Mouse (Mus musculus) c-Kit-positive CD71-positive TER-119-positive erythroid progenitor cells, embryonic 14.5 days (primary cell): ENCODE measurements at regions not wholly inside any gene's neighbourhood (a gene's known extent, or its start where the extent isn't known, plus 50 kb on each side); places are given as distances from the start of the nearest gene placed in this dataset.
"Not testable (repeated sequence)": the region's sequence is repeated elsewhere in the genome, so short reads cannot be mapped to it uniquely, and the experiment has no call there.

ENCODE experiments used
- DNase-seq: peaks from one replicate; pipeline ENCODE4 v3.0.0-alpha.2; 2013; ENCODE audit warnings: low spot score

DNA sequence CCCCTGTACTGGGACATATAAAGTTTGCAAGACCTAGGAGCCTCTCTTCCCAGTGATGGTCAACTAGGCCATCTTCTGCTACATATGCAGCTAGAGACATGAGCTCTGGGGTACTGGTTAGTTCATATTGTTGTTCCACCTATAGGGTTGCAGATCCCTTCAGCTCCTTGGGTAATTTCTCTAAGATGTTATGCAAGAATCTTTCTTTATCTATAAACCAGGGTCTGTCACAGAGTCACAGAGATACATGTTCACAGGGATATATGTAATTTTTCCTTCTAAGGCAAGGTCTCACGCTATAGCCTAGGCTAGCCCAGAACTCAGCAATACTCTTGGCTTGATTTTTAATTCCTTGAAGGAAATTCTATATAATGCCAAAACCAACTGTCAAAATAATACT, 56.9 kb downstream of the Zfp36l1 start:
- DNase-seq: not testable (repeated sequence)

DNA sequence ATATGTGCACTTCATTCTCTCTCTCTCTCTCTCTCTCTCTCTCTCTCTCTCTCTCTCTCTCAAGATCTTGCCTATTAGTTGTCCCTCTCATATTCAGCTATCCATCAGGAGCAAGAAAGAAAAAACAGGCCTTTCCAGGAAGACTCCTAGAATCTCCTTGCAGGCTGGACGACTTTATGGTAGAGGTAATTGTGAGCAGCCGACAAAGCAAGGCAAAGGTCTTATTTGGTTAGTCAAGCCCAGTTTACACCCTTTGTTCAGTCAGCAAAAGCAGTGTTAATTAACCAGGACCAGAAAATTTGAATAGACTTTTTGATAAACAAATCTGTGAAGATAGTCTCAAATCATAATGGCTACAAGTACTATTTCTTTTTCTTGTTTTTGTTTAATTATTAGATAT, 57.4 kb downstream of the Zfp36l1 start:
- no peak for DNase-seq

DNA sequence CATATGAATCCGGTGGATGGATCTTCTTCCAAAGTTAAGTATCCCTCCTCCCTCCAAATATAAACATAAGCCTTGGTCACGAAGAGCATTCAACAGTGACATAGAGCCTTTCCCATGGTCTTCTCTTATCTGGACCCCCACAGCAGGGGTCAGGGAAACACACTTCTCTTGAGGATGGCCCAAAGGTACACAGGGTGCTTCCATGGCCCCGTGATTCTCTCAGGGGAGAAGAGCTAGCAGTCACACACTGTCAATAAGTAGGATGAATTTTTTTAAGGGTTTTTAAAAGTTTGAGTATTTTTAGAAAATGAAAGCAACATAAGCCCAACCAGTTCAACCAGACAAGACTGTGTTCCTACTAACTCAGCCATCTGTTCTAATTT, 58.2 kb downstream of the Zfp36l1 start:
- no peak for DNase-seq

DNA sequence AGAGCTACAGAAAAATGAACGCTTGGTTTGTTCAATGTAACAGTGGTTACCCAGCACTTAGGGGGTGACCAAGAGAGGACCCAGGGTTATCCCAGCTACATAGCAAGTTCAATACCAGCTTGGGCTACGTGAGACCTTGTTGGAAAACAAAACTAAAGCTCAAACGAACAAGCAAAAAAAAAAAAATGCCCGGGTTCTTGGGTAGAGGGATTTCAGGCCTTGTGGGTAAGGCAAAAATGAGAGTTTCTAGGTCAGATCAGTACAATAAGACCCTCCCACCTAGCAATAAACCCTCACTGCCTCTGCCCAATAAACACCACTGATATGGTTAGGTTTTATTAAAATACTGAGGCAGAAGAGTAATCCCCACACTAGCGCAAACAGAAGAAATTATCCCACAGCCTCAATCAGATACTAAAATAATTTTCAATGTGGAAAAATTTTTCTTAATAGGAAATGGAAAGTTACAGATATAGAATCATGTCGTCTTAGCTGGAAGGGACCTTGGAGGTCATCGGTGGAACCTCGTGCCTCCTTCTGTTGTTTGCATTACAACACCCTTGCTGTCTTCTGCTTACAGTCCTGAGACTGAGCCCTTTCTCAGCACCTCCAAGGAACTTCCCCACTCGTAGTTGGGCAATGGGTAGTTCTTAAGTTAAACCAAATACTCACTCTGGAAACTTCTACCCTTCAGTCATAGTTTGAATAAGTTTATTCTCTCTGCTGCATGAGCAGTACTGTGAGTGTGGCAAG, 58.7 kb downstream of the Zfp36l1 start:
- no peak for DNase-seq

DNA sequence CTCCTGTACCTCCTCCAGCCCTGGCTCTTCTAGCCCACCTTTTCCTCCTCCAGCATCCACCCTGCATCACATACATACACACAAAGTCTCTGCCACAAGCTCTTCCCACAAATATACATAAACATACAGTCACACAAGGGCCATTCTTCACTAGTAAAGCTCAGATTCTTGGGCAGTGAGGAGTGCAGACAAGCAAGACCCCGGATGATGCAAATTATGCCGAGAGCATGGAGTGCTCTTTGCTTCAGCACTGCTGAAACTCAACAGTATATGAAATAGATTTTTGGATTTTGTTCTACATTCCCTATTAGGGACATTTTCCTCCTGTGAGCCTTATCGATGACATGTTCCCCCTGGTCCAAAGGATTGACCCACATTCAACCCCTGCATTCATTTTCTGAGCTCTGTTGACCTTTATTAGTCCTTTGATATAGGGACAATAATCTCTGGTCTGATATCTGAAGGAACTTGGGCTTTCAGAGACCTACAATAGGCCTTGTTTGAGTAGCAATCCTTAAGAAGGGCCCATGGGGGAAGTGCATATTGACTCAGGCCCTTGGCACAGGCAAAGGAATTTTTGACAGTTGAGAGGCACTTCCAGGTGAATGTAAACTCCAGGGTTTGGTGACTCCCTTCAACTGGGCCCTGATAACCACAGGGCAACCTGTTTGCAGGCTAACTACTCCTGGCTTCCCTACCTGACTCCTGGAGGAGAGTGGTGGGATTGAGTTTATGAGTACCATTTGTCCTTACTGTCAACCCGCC, 64.4 kb downstream of the Zfp36l1 start:
- no peak for DNase-seq

DNA sequence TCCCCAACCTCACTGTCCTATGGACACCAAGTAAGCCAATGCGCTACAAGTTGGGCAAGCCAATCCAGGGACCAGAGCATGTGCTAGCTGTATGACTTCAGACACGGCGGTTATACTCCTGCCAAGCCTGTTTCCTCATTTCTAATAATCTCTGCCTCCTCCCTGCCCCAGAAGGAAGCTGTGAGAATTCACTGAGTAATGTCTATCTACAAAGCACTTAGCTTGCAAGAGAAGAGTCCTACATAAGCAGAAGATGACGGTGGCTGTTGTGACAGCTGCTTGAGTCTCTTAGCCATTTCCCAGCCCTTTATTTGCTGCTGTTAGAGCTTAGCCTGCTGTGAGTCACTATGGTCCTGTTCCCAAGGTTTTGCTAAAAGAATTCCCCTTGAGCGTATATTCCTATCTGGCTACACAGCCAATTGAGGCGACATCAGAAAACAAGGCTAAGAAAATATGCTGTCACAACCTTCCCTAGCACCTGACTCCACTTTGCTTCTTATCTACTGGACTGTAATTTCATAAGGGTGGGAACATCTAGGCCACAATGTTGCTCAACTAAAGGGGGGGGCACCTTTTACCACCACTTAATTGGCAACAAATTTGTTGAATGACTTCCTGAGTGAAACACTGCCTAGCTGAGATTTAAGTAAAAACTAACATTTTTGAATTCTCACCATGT, 66.0 kb downstream of the Zfp36l1 start:
- DNase-seq: no peak

DNA sequence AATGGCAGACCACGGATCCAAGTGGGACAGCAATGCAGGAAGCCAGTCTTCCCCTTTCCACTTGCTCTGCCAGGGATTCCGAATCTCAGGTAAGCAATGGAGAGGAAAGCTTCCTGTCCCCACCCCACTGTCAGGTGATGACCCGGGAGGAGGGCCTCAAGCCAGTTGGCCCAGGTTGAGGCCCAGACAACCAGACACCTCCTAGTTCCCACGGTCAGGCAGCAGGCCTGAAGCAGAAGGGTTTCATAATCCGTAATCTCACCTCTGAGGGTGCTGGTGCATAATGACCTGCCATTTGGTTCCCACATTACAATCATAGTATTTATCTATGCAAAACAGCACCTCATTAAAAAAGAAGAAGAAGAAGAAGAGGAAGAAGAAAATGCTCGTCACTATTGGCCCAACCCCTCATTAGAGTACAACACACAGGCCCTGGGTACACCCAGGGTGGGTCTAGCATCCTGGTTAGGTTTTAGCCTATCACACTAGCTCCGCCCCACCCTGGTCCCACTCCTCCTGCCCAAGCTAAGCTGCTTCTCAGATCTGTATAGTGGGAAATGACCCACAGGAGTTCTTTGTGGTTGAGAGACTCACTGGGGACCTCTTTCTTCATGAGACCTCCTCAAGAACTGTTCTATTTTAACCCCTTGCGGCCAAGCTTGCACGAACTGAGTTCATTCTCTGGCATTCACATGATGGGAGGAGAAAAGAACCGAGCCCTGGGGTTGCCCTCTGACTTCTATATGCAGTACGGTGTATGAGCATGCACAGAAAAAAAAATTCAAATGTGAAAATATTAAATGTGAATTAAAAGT, 71.1 kb downstream of the Zfp36l1 start:
- no peak for DNase-seq

DNA sequence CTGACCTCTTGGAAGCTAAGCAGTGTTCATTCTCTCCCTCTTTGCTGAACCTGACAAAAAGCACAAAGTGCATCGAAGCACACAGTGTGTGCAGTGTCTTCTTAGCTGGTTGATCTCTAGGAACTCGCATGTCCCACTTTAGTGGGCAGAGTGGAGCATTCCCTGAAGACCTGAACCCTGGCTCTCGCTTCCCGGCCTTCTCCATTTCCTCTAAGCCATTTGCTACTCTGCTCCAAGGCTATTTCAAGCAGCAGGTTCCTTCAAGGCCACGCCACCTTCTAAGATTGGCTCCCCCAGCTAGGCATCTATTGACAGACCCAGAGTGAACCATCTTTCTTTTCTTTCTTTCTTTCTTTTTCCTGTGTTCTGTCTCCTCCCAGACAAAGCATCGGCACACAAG, 71.8 kb downstream of the Zfp36l1 start:
- DNase-seq: no peak

DNA sequence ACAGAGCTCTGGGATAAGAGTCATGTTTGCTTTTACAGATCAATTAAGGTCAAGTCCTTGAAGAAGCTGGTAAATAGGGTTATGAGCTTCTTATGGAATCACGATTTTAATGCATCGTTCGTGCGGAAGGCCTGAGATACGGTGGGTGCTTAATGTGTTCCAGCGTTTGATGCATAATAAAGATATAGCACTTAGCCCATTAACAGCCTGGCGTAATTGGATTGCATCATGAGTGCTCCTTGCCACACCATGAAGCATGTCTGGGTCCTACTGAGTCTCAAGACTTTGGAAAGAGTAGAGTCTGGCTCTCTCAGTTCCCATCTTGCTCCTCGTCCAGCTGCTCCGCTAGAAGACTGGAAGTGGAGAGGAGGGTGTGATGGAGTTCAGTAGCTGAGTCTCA, 72.6 kb downstream of the Zfp36l1 start:
- no peak for DNase-seq

DNA sequence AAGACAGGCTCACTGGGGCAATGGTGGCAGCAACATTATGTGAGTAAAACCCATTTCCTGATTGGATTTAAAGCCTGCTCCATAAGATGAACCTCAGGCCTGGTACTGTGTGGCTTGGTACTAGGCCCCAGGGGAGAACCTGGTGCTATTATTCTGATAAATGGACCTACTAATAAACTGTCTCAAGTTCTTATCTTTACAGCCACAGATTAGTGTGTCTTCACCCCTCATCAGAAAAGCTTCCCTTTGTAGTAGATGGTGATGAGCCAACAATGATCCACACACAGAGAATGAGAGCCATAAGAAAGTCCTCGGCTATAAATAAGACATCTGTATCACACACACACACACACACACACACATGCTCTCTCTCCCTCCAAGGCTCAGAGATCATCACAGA, 73.7 kb downstream of the Zfp36l1 start:
- DNase-seq: no peak

DNA sequence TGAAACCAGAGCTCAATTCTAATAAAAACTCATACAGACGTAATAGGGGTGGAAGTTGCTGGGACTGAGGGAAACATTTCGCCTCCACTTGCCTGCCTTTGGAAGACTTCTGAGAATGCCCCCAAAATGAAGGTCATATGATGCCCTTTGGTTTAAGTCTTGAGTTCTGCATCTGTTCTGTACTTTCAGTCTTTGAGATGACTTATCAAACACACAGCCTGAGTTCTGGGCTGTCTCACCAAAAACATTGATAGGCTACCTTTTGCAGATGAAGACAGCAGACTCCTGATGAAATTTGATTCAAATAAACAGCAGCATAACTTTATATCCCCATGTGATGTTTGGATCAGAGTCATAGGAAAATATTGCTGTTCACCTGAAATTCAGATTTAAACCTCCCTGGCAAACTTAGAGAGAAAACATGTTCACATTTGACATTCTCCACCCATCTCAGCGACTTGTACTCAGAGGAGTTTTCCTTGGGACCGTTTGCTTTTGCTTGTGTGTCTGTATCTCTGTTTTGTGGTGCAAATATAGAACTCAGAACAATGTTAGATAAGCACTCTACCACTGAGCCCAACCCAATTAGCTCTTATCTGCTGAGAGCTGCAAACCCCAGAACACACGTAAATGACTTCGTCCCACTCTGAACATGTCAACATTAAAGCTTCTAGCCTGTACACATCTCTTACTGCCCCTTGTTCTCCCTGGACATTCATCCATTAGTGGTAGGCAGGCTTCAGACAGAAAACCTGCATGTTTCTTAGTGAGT, 77.1 kb downstream of the Zfp36l1 start:
- peak; percentile 62 for DNase-seq

DNA sequence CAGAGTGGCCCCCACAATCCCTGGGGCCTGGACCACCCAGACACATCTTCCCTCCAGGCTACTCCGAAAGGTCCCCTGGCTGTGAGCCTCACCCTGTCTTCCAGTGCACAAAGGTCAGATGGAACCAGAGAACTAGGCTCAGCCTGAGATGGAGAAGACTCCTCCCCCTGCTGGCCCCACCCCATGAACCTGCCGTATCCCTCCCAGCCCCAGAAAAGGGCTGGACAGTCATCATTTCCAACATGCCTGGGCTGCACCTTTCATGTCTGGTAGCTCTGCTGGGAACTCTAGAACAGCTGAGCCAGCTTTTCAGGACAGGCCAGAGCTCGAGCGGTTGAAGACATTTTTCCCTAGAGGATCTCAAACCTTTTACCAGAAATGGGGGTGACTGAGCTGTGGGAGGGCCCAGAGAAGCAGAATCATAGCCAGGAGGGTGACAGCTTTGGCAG, 77.8 kb downstream of the Zfp36l1 start:
- DNase-seq: peak; percentile 50

DNA sequence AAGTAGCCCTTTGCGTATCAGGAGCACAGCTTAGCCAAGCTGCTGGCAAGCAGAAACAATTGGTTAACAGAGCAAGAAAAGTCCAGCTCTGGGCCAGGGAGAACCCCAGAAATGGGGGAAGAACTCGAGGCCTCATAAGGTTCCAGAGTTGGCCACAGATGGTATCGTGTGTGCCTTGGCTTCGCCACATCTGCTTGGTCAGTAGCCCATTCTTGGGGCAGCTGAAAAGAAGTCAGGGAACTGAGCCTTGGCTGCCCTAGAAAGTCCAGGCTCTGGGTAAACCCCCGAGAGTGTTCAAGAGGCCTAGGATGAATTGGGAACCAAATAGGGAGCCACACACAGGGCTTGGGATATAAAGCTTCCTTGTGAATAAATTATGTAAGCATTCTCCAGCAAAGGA, 78.7 kb downstream of the Zfp36l1 start:
- DNase-seq: no peak

DNA sequence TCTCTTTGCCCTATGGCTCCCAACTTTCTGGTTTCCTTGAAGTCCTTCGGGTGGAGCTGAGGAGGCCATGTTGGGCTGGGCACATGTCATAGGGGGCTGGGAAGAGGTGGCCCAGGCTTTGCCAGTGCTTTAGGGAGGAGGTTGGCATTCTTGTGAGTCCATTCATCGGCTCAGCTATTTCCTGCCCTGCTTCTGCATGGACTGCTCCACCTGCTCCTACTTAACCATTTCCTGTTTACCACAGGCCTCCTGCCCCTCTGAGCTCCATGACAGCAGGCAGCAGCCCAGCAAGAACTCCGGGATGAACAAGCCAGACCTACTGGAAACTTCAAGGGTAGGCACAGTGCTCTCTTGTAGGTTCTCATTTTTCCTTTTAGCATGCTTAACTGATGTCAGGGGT, 80.3 kb downstream of the Zfp36l1 start:
- no peak for DNase-seq

DNA sequence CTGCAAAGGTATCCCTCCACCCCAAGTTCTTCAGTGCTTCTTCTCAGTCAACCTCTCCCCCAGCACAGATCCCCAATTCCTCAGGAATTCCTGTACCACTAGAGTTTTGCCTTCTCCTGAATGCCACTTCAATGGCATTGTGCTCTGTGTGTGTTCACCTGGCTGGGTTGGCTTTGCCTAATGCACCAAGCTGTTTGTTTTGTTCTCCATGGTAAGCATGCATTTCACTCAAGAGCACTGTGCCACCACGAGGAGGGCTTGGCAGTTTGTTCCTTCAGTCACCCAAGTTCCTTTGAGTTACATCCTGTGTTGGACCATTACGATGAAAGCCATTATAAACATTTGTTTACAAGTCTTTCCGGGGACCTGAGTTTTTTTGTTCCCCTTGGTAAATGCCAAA, 84.5 kb downstream of the Zfp36l1 start:
- no peak for DNase-seq

DNA sequence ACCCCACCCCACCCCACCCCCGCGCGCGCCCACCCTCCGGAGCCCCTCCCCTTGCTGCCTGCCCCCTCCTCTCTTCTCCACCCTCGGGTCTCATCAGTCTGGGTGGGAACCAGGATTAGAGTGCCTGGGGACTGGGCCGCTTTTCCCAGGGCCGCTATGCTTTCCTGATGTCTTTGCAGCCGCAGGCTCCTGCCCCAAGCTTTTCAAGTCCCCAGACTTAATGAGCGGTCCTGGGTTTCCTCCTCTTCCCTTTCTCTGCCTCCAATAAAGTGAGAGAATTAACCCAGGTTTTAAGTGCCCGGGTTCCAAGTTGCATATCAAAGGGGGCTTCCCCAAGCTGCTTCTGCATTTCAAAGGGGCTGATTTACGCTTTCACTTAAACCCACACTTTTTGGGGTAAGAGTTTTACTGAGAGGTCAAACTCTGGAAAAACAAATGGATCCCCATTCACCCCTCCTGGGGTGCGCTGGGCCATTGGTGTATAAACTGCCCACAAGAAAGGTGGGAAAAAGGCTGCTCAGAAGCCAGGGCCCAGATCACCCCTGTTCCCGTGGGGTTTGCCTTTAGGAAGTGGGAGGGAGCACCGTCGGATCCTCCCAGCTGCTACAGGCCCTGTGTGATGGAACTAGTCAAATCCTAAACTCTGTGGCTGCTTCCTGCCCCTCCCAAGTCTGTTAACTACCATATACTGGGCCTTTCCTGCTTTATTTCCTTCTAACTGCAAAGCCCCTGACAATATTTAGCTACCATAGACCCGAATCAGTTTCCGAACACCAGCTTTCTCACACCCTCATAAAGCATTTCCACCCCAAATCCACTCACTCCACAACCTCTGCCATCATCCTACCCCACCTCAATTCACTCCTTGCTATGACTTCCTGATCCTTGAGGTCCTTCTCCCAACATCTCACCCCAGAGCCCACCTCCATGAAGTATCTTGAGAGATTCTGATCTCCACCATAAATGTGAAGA, 89.4 kb downstream of the Zfp36l1 start:
- DNase-seq: no peak

DNA sequence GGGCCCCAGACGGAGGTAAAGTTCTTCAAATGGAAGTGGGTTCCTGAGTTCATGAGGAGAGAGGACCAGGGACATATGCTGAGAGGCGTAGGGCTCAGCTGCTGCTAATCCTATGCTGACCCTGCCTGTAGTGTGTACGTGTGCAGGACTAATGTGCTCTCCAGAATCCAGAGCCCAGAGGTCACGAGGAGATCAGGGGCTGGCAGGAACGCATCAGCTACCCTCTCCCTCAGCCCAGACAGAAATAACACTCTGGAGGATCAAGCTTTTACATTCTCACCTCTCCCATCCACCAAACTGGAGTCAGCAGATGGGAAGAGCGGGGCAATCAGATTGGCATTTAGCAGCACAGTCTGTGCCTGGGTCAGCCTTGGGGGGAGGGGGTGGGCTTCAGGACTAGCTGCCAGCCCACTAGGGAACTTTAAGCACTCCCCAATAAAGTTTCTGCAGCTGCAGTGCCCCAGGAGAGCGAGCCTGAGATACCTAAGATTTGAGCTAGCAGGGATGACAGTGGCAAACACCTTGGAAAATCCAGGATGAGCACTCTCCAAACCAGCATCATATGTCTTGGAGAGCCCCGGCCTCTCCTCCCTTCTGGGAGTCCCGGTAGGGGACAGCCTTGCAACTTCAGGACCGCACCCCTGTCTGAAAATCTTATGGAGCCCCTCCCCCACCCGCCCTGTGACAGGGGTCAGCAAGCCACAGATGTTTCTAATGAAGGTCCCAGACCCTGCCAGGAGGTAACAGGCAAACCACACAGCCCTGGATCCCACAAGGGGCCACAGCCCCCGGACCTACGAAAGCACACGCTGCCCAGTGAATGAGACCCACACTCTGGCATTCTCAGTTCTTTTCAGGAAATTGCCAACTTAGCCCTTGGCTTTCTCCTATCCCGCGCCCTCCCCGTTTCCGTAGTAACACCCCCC, 90.4 kb downstream of the Zfp36l1 start:
- no peak for DNase-seq

DNA sequence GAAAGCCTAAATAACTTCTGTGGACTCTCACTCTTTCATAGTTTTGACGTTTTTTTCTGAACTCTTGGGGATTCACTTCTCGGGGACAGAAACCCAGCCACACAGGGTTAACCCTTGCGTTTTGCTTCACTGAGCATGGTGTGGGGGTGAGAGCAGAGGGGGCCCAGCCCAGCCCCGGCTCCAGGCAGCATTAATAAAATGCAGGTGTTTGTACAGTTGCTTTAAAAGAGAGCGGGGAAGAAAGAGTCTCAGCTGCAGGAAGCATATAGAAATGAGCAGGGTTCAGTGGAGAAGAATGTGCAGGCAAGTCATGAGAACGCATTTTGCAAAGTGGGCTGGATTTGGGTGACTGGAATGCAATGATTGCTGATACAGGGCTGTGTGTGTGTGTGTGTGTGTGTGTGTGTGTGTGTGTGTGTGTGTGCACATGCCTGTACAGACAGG, 91.8 kb downstream of the Zfp36l1 start:
- DNase-seq: no peak

DNA sequence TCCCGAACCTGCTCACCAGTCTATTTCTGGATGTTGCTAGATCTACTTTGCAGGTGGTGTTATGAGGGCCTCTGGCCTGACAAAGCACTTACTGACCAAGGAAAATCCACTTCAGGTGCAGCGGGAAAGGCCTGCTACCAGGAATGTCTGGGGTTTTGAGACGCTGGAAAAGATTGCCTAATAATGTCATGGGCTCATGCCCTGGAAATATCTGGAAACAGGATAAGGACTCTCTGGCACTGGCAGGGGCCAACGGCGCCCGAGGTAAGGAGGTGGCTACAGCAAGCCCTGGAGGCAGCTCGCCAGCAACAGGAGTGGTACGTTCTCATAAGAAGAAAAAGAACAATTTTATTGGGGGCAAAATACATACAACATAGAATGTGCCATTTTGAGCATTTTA, 94.7 kb downstream of the Zfp36l1 start:
- no peak for DNase-seq
